Mouse (Mus musculus) embryo, embryonic 10.5 days (tissue): ENCODE measurements at regions not wholly inside any gene's neighbourhood (a gene's known extent, or its start where the extent isn't known, plus 50 kb on each side); places are given as distances from the start of the nearest gene placed in this dataset.
A peak's percentile ranks its signal among the peaks of the same experiment; 100 is the strongest.
"Not testable (repeated sequence)": the region's sequence is repeated elsewhere in the genome, so short reads cannot be mapped to it uniquely, and the experiment has no call there.

Experiments used
- DNase-seq: peaks from one replicate; pipeline ENCODE4 v3.0.0-alpha.2; 2015; ENCODE audit warnings: low spot score

- peak; percentile 16 for DNase-seq
These were observed 138.2 kb upstream of the Tbl1xr1 start for GRCm38 (mm10) chr3:21938071-21938848.

- DNase-seq: no peak
These were observed 136.7 kb upstream of the Tbl1xr1 start for GRCm38 (mm10) chr3:21939738-21940137.

GRCm38 (mm10) chr3:21941596-21941995, 134.9 kb upstream of the Tbl1xr1 start:
- DNase-seq: no peak

GRCm38 (mm10) chr3:21942912-21943311, 133.5 kb upstream of the Tbl1xr1 start:
- no peak for DNase-seq

- DNase-seq: no peak
These were observed 130.7 kb upstream of the Tbl1xr1 start for GRCm38 (mm10) chr3:21945775-21946174.

GRCm38 (mm10) chr3:21947320-21948073, 129.0 kb upstream of the Tbl1xr1 start:
- DNase-seq: peak; percentile 61

GRCm38 (mm10) chr3:21948074-21948659, 128.3 kb upstream of the Tbl1xr1 start:
- no peak for DNase-seq

- DNase-seq: no peak
These were observed 127.0 kb upstream of the Tbl1xr1 start for GRCm38 (mm10) chr3:21949459-21949858.

GRCm38 (mm10) chr3:21950571-21950970, 125.9 kb upstream of the Tbl1xr1 start:
- no peak for DNase-seq

GRCm38 (mm10) chr3:21951446-21952285, 124.8 kb upstream of the Tbl1xr1 start:
- DNase-seq: no peak

GRCm38 (mm10) chr3:21952695-21953415, 123.6 kb upstream of the Tbl1xr1 start:
- DNase-seq: no peak

GRCm38 (mm10) chr3:21953416-21953810, 123.0 kb upstream of the Tbl1xr1 start:
- no peak for DNase-seq

- DNase-seq: no peak
These were observed 120.8 kb upstream of the Tbl1xr1 start for GRCm38 (mm10) chr3:21955681-21956080.

GRCm38 (mm10) chr3:21957105-21957504, 119.3 kb upstream of the Tbl1xr1 start:
- not testable (repeated sequence) for DNase-seq

- no peak for DNase-seq
These were observed 117.7 kb upstream of the Tbl1xr1 start for GRCm38 (mm10) chr3:21958595-21959286.

- no peak for DNase-seq
These were observed 115.4 kb upstream of the Tbl1xr1 start for GRCm38 (mm10) chr3:21961091-21961490.

- DNase-seq: no peak
These were observed 114.7 kb upstream of the Tbl1xr1 start for GRCm38 (mm10) chr3:21961746-21962145.

- no peak for DNase-seq
These were observed 114.1 kb upstream of the Tbl1xr1 start for GRCm38 (mm10) chr3:21962360-21962782.

- peak; percentile 33 for DNase-seq
These were observed 113.3 kb upstream of the Tbl1xr1 start for GRCm38 (mm10) chr3:21962921-21963732.
